ENCODE assay signal across 8 mouse cellular contexts in the genomic region with DNA sequence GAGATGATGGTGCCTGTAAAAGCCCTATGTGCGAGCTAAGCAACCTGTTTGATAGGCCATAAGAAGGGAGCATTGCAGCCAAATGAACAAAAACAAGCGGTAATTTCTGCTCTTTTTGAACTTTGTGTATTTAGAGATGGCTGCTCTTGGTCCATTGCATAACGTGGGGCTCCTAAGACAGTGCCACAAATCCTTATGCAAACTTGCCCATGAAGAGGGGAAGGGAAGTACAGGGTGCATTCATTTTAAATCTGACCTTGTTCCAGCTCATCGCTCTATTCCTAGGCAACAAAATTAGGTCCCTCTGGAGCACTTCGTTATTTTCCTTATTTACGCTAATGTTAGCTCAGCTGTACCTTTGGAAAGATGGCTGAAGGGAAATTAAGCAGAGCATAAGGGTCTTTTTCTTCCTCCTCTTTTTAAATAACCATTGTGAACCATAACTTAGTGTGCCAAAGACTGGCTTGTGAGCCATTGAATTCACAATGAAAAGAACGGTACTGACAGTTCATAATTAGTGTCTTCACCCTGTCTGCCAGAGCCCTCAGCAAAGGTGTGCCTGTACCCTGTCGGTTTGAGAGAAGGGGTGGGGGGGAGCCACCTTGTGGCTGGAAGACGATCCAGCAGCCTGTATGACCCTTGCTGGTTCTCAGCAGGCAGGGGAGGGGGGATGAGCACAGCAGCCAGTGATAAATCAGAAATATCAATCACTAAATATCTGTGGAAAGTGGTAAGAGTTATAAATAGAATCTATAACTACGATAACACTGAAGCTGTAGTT.
A peak's percentile ranks its signal among the peaks of the same experiment; 100 is the strongest.
DNase-seq lines count a peak whose midpoint lies in the region; ATAC-seq and TF ChIP-seq lines count a peak whose summit lies in the region.

No protein-coding gene starts in this region.

- 45% methylated on average over 10 of the region's 10 CpGs for WGBS in kidney, embryonic 15.5 days
- WGBS in neural tube, embryonic 11.5 days = 27% methylated on average over 10 of the region's 10 CpGs

- DNase-seq in layer of hippocampus, adult 2 months (ENCODE audit: low spot score in 2 of 2) = no peak
- DNase-seq in layer of hippocampus, postnatal 14 days (ENCODE audit: low spot score in 2 of 2) = no peak
- DNase-seq in G1E (ENCODE audit: low spot score) = peak; percentile 4
- peak; percentile 20 for DNase-seq in c-Kit-positive CD71-negative TER-119-negative erythroid progenitor cells, embryonic 14.5 days (ENCODE audit: low read depth)
- DNase-seq in neural tube, embryonic 11.5 days (ENCODE audit: low spot score) = peak; percentile 83
- DNase-seq in urinary bladder, adult 2 months (ENCODE audit: low spot score) = no peak
- no peak for DNase-seq in frontal cortex, postnatal 25 days (ENCODE audit: low spot score in 2 of 2)

- H3K27me3 ChIP-seq in G1E (ENCODE audit: insufficient read depth, low read length) = peaks cover 15% of the 10 kb centered on the region
- H3K27me3 ChIP-seq in kidney, embryonic 15.5 days = no peaks in the 10 kb centered on the region
- H3K27me3 ChIP-seq in neural tube, embryonic 11.5 days (ENCODE audit: control insufficient read depth, insufficient read depth, low read length) = no peaks in the 10 kb centered on the region

- H3K4me2 ChIP-seq in kidney, embryonic 15.5 days = no peak overlapping the region
- H3K4me2 ChIP-seq in neural tube, embryonic 11.5 days (ENCODE audit: low read depth) = 0 out of 2 replicates have a peak overlapping the region, but pooled peaks have one; percentile 12

- H3K4me1 ChIP-seq in G1E (ENCODE audit: insufficient read depth, low read depth, low read length) = no peaks in the 10 kb centered on the region
- H3K4me1 ChIP-seq in kidney, embryonic 15.5 days = peaks cover 46% of the 10 kb centered on the region
- peaks cover 37% of the 10 kb centered on the region for H3K4me1 ChIP-seq in neural tube, embryonic 11.5 days (ENCODE audit: control insufficient read depth, insufficient read depth, low read length)

- H3K9me3 ChIP-seq in G1E (replicated peaks) = no peaks in the 10 kb centered on the region
- H3K9me3 ChIP-seq in kidney, embryonic 15.5 days (replicated peaks) = no peaks in the 10 kb centered on the region
- H3K9me3 ChIP-seq in neural tube, embryonic 11.5 days (ENCODE audit: control insufficient read depth, low read length) = no peaks in the 10 kb centered on the region

- peak; percentile 71 for TF ChIP-seq CTCF in layer of hippocampus, adult 2 months (conservative IDR thresholded peaks at IDR 0.05)
- no peak for TF ChIP-seq CTCF in G1E (IDR thresholded peaks at IDR 0.05; ENCODE audit: low read depth, low read length)

- no peak for ATAC-seq in G1E (ENCODE audit: extremely low read depth, insufficient number of reproducible peaks, low FRiP score, poor library complexity, severe bottlenecking)
- ATAC-seq in kidney, embryonic 15.5 days (replicated peaks; ENCODE audit: low FRiP score) = peak; percentile 64; the same call in 1 of the 2 replicates
- ATAC-seq in neural tube, embryonic 11.5 days (ENCODE audit: insufficient read depth, low FRiP score, low TSS enrichment) = peak; percentile 42; the same call in 1 of the 2 replicates

- no peak overlapping the region for H3K9ac ChIP-seq in kidney, embryonic 15.5 days
- H3K9ac ChIP-seq in neural tube, embryonic 11.5 days (ENCODE audit: low read length) = 0 out of 2 replicates have a peak overlapping the region, but pooled peaks have one; percentile 10

- no peaks in the 10 kb centered on the region for H3K36me3 ChIP-seq in G1E (replicated peaks)
- H3K36me3 ChIP-seq in kidney, embryonic 15.5 days = no peaks in the 10 kb centered on the region
- H3K36me3 ChIP-seq in neural tube, embryonic 11.5 days (ENCODE audit: control insufficient read depth, insufficient read depth, low read length) = no peaks in the 10 kb centered on the region

- H3K4me3 ChIP-seq in layer of hippocampus, adult 2 months = no peak overlapping the region
- H3K4me3 ChIP-seq in G1E (ENCODE audit: low read depth, low read length) = no peak overlapping the region
- H3K4me3 ChIP-seq in kidney, embryonic 15.5 days (replicated peaks) = no peak overlapping the region
- no peak overlapping the region for H3K4me3 ChIP-seq in neural tube, embryonic 11.5 days (ENCODE audit: low read depth, low read length)

- H3K27ac ChIP-seq in layer of hippocampus, adult 2 months = no peak overlapping the region
- H3K27ac ChIP-seq in kidney, embryonic 15.5 days = no peak overlapping the region
- peak overlapping the region; percentile 14 for H3K27ac ChIP-seq in neural tube, embryonic 11.5 days (ENCODE audit: low read depth, low read length)

Comparison
In these comparisons a context has a peak if more than half of its experiments do, and no peak if none do; other contexts are left out.
1. DNase-seq: peak in G1E (single experiment), c-Kit-positive CD71-negative TER-119-negative erythroid progenitor cells, embryonic 14.5 days (single experiment) and neural tube, embryonic 11.5 days (single experiment); none in layer of hippocampus, adult 2 months (0 of 2), layer of hippocampus, postnatal 14 days (0 of 2), urinary bladder, adult 2 months (single experiment) and frontal cortex, postnatal 25 days (0 of 2).